Mouse (Mus musculus) right cerebral cortex, postnatal 10 days (tissue): ENCODE data around the gene Gm7879.
"Not testable (repeated sequence)": the region's sequence is repeated elsewhere in the genome, so short reads cannot be mapped to it uniquely, and the experiment has no call there.

ENCODE experiments used
- DNase-seq, 2 experiments: peaks; one replicate each; pipeline ENCODE4 v3.0.0; 2021; ENCODE audit warnings: low spot score in 2 of 2

Gm7879 gene

GRCm38 (mm10) chr5:43912844-43913243 lies at the start of gene Gm7879:
TSS of gene Gm7879 (plus strand) at chr5:43913144.
- DNase-seq, result not testable (repeated sequence)

- DNase-seq, result no peak
These were observed 49.3 kb upstream of the Gm7879 start for GRCm38 (mm10) chr5:43863642-43864041.

GRCm38 (mm10) chr5:43865316-43865715 lies 47.6 kb upstream of the Gm7879 start:
- DNase-seq, result no peak

GRCm38 (mm10) chr5:43868253-43868652 lies 44.7 kb upstream of the Gm7879 start, which contains the start of gene Cd38:
TSS of gene Cd38 (plus strand) at chr5:43868553.
- no peak for DNase-seq

- DNase-seq, result peak; percentile 42 to 44
These were observed 44.0 kb upstream of the Gm7879 start for GRCm38 (mm10) chr5:43868711-43869600.

- no peak for DNase-seq
These were observed 41.1 kb upstream of the Gm7879 start for GRCm38 (mm10) chr5:43871845-43872244.

- no peak for DNase-seq
These were observed 40.3 kb upstream of the Gm7879 start for GRCm38 (mm10) chr5:43872652-43873051.

- DNase-seq, result peak in 1 of 2 experiments; percentile 36
These were observed 30.9 kb upstream of the Gm7879 start for GRCm38 (mm10) chr5:43882034-43882433.

GRCm38 (mm10) chr5:43885060-43885820 lies 27.7 kb upstream of the Gm7879 start:
- no peak for DNase-seq

GRCm38 (mm10) chr5:43892386-43892785 lies 20.6 kb upstream of the Gm7879 start:
- peak; percentile 63 for DNase-seq

- DNase-seq, result peak; percentile 26 to 28
These were observed 18.8 kb upstream of the Gm7879 start for GRCm38 (mm10) chr5:43894113-43894512.

- DNase-seq, result no peak
These were observed 17.0 kb upstream of the Gm7879 start for GRCm38 (mm10) chr5:43895931-43896330.

GRCm38 (mm10) chr5:43904685-43905084 lies 8.3 kb upstream of the Gm7879 start:
- no peak for DNase-seq

GRCm38 (mm10) chr5:43909213-43909612 lies 3.7 kb upstream of the Gm7879 start:
- DNase-seq, result no peak

GRCm38 (mm10) chr5:43910006-43910405 lies 2.9 kb upstream of the Gm7879 start:
- DNase-seq, result no peak

GRCm38 (mm10) chr5:43915261-43915886 lies 2.4 kb downstream of the Gm7879 start:
- DNase-seq, result no peak

GRCm38 (mm10) chr5:43921877-43922276 lies 8.9 kb downstream of the Gm7879 start:
- no peak for DNase-seq

GRCm38 (mm10) chr5:43923933-43924332 lies 11.0 kb downstream of the Gm7879 start:
- peak in 1 of 2 experiments; percentile 58 for DNase-seq

GRCm38 (mm10) chr5:43927729-43928128 lies 14.8 kb downstream of the Gm7879 start:
- DNase-seq, result no peak

- DNase-seq, result no peak
These were observed 20.3 kb downstream of the Gm7879 start for GRCm38 (mm10) chr5:43933269-43933668.

GRCm38 (mm10) chr5:43947330-43947977 lies 34.5 kb downstream of the Gm7879 start:
- peak in 1 of 2 experiments; percentile 22 for DNase-seq
